Mouse (Mus musculus): ENCODE data around the gene Dusp3. TPM values are rescaled to one million over a fixed set of nuclear protein-coding genes. Genes with fewer than 3 reads are reported as not detected.

Dusp3 gene
- polyA plus RNA-seq, 1 experiment from 2014 or later: 53.5 TPM

GRCm38 (mm10) chr11:102025991-102026660, 39.3 kb upstream of the Dusp3 start:
- 6% methylated on average over 23 of the region's 23 CpGs for WGBS
- Histone ChIP-seq H3K36me3 (ENCODE audit: control insufficient read depth, insufficient read depth) (no peaks in the 10 kb centered on the region), H3K27me3 (replicated peaks; ENCODE audit: control insufficient read depth, insufficient read depth, low read length) (0 out of 2 replicates have a peak, but pooled peaks cover 9% of the 10 kb centered on the region), H3K9ac (ENCODE audit: low read depth, low read length) (peak overlapping the region; percentile 58), H3K27ac (ENCODE audit: low read depth, low read length) (peak overlapping the region; percentile 41; the same call in 1 of the 2 replicates), H3K4me3 (ENCODE audit: low read depth, low read length) (peak overlapping the region; percentile 60), H3K4me1 (replicated peaks; ENCODE audit: control insufficient read depth, insufficient read depth, low read length) (no peaks in the 10 kb centered on the region; the same call in 1 of the 2 replicates), H3K4me2 (replicated peaks; ENCODE audit: low read depth) (peak overlapping the region; percentile 94), H3K9me3 (ENCODE audit: control insufficient read depth) (no peaks in the 10 kb centered on the region)
- 0 out of 2 replicates have a peak, but pooled peaks have one; percentile 5 for ATAC-seq
- no peak for TF ChIP-seq CTCF (IDR thresholded peaks at IDR 0.05; ENCODE audit: low read depth)

DNA sequence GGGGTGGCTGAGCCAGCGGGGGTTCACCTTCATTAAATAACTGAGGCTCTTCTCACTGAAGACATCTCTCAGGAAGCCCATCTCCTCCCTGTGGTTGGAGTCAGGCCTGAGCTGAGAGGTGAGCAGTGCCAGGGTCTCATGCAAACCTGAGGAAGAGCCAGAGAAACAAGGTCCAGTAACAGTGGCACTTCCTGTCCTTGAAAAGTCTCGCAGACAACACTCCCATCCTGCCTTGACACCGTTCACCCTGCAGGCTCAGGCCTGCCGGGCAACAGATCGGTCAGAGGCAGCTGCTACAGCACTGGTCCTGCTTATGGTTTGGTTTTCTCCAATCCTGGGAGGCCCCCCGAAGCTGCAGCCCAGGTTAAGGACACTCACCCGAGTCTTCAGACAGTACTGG, 38.5 kb upstream of the Dusp3 start:
- no peak overlapping the region for H3K9ac ChIP-seq (ENCODE audit: low read depth, low read length)
- WGBS: 60% methylated on average over 7 of the region's 7 CpGs
- H3K36me3 ChIP-seq (ENCODE audit: control insufficient read depth, insufficient read depth): no peaks in the 10 kb centered on the region
- H3K27ac ChIP-seq (ENCODE audit: low read depth, low read length): no peak overlapping the region
- no peak overlapping the region for H3K4me3 ChIP-seq (ENCODE audit: low read depth, low read length)
- no peaks in the 10 kb centered on the region for H3K9me3 ChIP-seq (ENCODE audit: control insufficient read depth)
- ATAC-seq: no peak
- H3K4me1 ChIP-seq (replicated peaks; ENCODE audit: control insufficient read depth, insufficient read depth, low read length): no peaks in the 10 kb centered on the region; the same call in 1 of the 2 replicates
- no peak for TF ChIP-seq CTCF (IDR thresholded peaks at IDR 0.05; ENCODE audit: low read depth)
- 0 out of 2 replicates have a peak, but pooled peaks cover 9% of the 10 kb centered on the region for H3K27me3 ChIP-seq (replicated peaks; ENCODE audit: control insufficient read depth, insufficient read depth, low read length)
- 0 out of 2 replicates have a peak overlapping the region, but pooled peaks have one; percentile 94 for H3K4me2 ChIP-seq (replicated peaks; ENCODE audit: low read depth)

DNA sequence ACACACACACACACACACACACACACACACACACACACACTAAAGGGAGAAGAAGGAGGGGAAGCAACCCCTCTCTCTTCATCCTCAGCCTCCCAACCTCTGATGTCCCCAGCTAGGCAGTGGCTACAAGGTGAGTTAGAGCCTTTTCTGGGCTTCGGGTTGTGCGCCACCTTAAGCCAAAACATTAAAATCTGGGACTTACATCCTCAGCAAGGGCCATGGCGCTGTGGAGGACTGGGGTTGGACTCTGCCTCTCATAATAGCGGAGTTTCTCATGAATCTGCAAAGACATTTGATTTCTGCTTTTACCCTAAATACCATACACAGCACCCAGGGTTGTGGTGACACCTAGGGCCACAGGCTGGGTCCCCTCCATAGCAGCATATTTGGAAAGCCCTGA, 38.1 kb upstream of the Dusp3 start:
- no peak for ATAC-seq
- H3K9me3 ChIP-seq (ENCODE audit: control insufficient read depth): no peaks in the 10 kb centered on the region
- no peaks in the 10 kb centered on the region for H3K36me3 ChIP-seq (ENCODE audit: control insufficient read depth, insufficient read depth)
- no peak for TF ChIP-seq CTCF (IDR thresholded peaks at IDR 0.05; ENCODE audit: low read depth)
- no peaks in the 10 kb centered on the region; the same call in 1 of the 2 replicates for H3K4me1 ChIP-seq (replicated peaks; ENCODE audit: control insufficient read depth, insufficient read depth, low read length)
- 87% methylated on average over 4 of the region's 4 CpGs for WGBS
- no peak overlapping the region for H3K27ac ChIP-seq (ENCODE audit: low read depth, low read length)
- no peak overlapping the region for H3K4me2 ChIP-seq (replicated peaks; ENCODE audit: low read depth)
- H3K9ac ChIP-seq (ENCODE audit: low read depth, low read length): no peak overlapping the region
- no peak overlapping the region for H3K4me3 ChIP-seq (ENCODE audit: low read depth, low read length)
- 0 out of 2 replicates have a peak, but pooled peaks cover 9% of the 10 kb centered on the region for H3K27me3 ChIP-seq (replicated peaks; ENCODE audit: control insufficient read depth, insufficient read depth, low read length)

- Histone ChIP-seq H3K9ac (ENCODE audit: low read depth, low read length) (no peak overlapping the region), H3K4me1 (replicated peaks; ENCODE audit: control insufficient read depth, insufficient read depth, low read length) (no peaks in the 10 kb centered on the region; the same call in 1 of the 2 replicates), H3K27me3 (replicated peaks; ENCODE audit: control insufficient read depth, insufficient read depth, low read length) (0 out of 2 replicates have a peak, but pooled peaks cover 9% of the 10 kb centered on the region), H3K9me3 (ENCODE audit: control insufficient read depth) (no peaks in the 10 kb centered on the region), H3K36me3 (ENCODE audit: control insufficient read depth, insufficient read depth) (no peaks in the 10 kb centered on the region), H3K4me2 (replicated peaks; ENCODE audit: low read depth) (no peak overlapping the region), H3K4me3 (ENCODE audit: low read depth, low read length) (no peak overlapping the region), H3K27ac (ENCODE audit: low read depth, low read length) (no peak overlapping the region)
- WGBS: 87% methylated on average over 6 of the region's 6 CpGs
- ATAC-seq: no peak
- no peak for TF ChIP-seq CTCF (IDR thresholded peaks at IDR 0.05; ENCODE audit: low read depth)
Measured at GRCm38 (mm10) chr11:102024084-102024758, 37.4 kb upstream of the Dusp3 start.

- 82% methylated on average over 13 of the region's 13 CpGs for WGBS
- Histone ChIP-seq H3K9ac (ENCODE audit: low read depth, low read length) (no peak overlapping the region), H3K27me3 (replicated peaks; ENCODE audit: control insufficient read depth, insufficient read depth, low read length) (0 out of 2 replicates have a peak, but pooled peaks cover 9% of the 10 kb centered on the region), H3K27ac (ENCODE audit: low read depth, low read length) (no peak overlapping the region), H3K9me3 (ENCODE audit: control insufficient read depth) (no peaks in the 10 kb centered on the region), H3K4me2 (replicated peaks; ENCODE audit: low read depth) (no peak overlapping the region), H3K4me3 (ENCODE audit: low read depth, low read length) (no peak overlapping the region), H3K36me3 (ENCODE audit: control insufficient read depth, insufficient read depth) (no peaks in the 10 kb centered on the region), H3K4me1 (replicated peaks; ENCODE audit: control insufficient read depth, insufficient read depth, low read length) (no peaks in the 10 kb centered on the region; the same call in 1 of the 2 replicates)
- TF ChIP-seq CTCF (IDR thresholded peaks at IDR 0.05; ENCODE audit: low read depth): no peak
- ATAC-seq: no peak
Measured at GRCm38 (mm10) chr11:102023406-102023805, 36.6 kb upstream of the Dusp3 start.

GRCm38 (mm10) chr11:102021196-102021595, 34.4 kb upstream of the Dusp3 start:
- Histone ChIP-seq H3K27ac (ENCODE audit: low read depth, low read length) (no peak overlapping the region), H3K27me3 (replicated peaks; ENCODE audit: control insufficient read depth, insufficient read depth, low read length) (0 out of 2 replicates have a peak, but pooled peaks cover 7% of the 10 kb centered on the region), H3K4me3 (ENCODE audit: low read depth, low read length) (no peak overlapping the region), H3K4me2 (replicated peaks; ENCODE audit: low read depth) (no peak overlapping the region), H3K9ac (ENCODE audit: low read depth, low read length) (no peak overlapping the region), H3K36me3 (ENCODE audit: control insufficient read depth, insufficient read depth) (no peaks in the 10 kb centered on the region), H3K9me3 (ENCODE audit: control insufficient read depth) (no peaks in the 10 kb centered on the region), H3K4me1 (replicated peaks; ENCODE audit: control insufficient read depth, insufficient read depth, low read length) (no peaks in the 10 kb centered on the region)
- WGBS: 92% methylated on average over 5 of the region's 5 CpGs
- no peak for ATAC-seq
- no peak for TF ChIP-seq CTCF (IDR thresholded peaks at IDR 0.05; ENCODE audit: low read depth)
